14 mouse cellular contexts compared by ENCODE assay signal in genomic region chr16:95776010-95776409, GRCm38 (mm10).
"Had no signal": no experiment of that assay in that cellular context is flagged by ENCODE, and none has a peak within 500 bp of the region (broad histone marks: within the 10 kb centered on the region; RNA-seq: fewer than 3 reads in every experiment).

No protein-coding gene starts in this region.

- H3K4me2 ChIP-seq: limb, embryonic 15.5 days; neural tube, embryonic 15.5 days had no signal

- H3K27ac ChIP-seq: kidney, postnatal 0 days; limb, embryonic 15.5 days; midbrain, embryonic 10.5 days; neural tube, embryonic 15.5 days had no signal

- H3K9me3 ChIP-seq: limb, embryonic 15.5 days; midbrain, embryonic 10.5 days; neural tube, embryonic 15.5 days had no signal

- H3K36me3 ChIP-seq: limb, embryonic 15.5 days; midbrain, embryonic 10.5 days; neural tube, embryonic 15.5 days had no signal

- H3K4me3 ChIP-seq: limb, embryonic 15.5 days; midbrain, embryonic 10.5 days; myocyte; neural tube, embryonic 15.5 days had no signal

- H3K9ac ChIP-seq: limb, embryonic 15.5 days; neural tube, embryonic 15.5 days had no signal

- DNase-seq: kidney, adult 9 months; kidney, postnatal 36 days; layer of hippocampus, adult 9-11 months; layer of hippocampus, postnatal 36 days; lung, adult 2 months; lung, postnatal 4 days; midbrain, embryonic 14.5 days; right cerebral cortex, postnatal 4 days; spleen, adult 18-20 months had no signal

- H3K4me1 ChIP-seq: midbrain, embryonic 10.5 days had no signal

- H3K27me3 ChIP-seq: limb, embryonic 15.5 days; neural tube, embryonic 15.5 days had no signal
